15 mouse cellular contexts compared by ENCODE assay signal in genomic region chr3:123176366-123177334, GRCm38 (mm10). TPM values are rescaled to one million over a fixed set of nuclear protein-coding genes. Genes with fewer than 3 reads are reported as not detected.
DNase-seq lines count a peak whose midpoint lies in the region; ATAC-seq lines count a peak whose summit lies in the region.
"Had no signal": no experiment of that assay in that cellular context is flagged by ENCODE, and none has a peak within 500 bp of the region (broad histone marks: within the 10 kb centered on the region; RNA-seq: fewer than 3 reads in every experiment).

No protein-coding gene starts in this region.

- no peaks in the 10 kb centered on the region for H3K36me3 ChIP-seq in kidney, embryonic 15.5 days
- no peaks in the 10 kb centered on the region for H3K36me3 ChIP-seq in intestine, embryonic 15.5 days
- no peaks in the 10 kb centered on the region for H3K36me3 ChIP-seq in stomach, embryonic 14.5 days (ENCODE audit: control insufficient read depth, insufficient read depth, low read length)
- H3K36me3 ChIP-seq: hindbrain, embryonic 10.5 days; limb, embryonic 15.5 days; lung, embryonic 15.5 days had no signal

- no peak for ATAC-seq in CD4-positive, CD25-positive, alpha-beta regulatory T cell, adult 4 months
- ATAC-seq in kidney, embryonic 15.5 days (replicated peaks; ENCODE audit: low FRiP score): no peak
- peak; percentile 37; the same call in 1 of the 2 replicates for ATAC-seq in intestine, embryonic 15.5 days
- ATAC-seq in stomach, embryonic 14.5 days (ENCODE audit: insufficient number of reproducible peaks, insufficient read depth, low FRiP score, low read depth): no peak
- ATAC-seq: forebrain, embryonic 13.5 days had no signal

- peak; percentile 36 for DNase-seq in CD4-positive, CD25-positive, alpha-beta regulatory T cell, adult 2 months (ENCODE audit: low read depth, low spot score)
- no peak for DNase-seq in kidney, postnatal 36 days
- no peak for DNase-seq in thymus, postnatal 0 days (ENCODE audit: low spot score)
- DNase-seq in urinary bladder, adult 2 months (ENCODE audit: low spot score): no peak
- DNase-seq: adrenal gland, postnatal 36 days; thymus, adult 18-20 months had no signal

- 64% methylated on average over 19 of the region's 19 CpGs for WGBS in kidney, embryonic 15.5 days
- WGBS in intestine, embryonic 15.5 days: 46% methylated on average over 19 of the region's 19 CpGs
- WGBS in stomach, embryonic 14.5 days: 46% methylated on average over 19 of the region's 19 CpGs

- peaks cover 25% of the 10 kb centered on the region for H3K4me1 ChIP-seq in kidney, embryonic 15.5 days
- peaks cover 16% of the 10 kb centered on the region for H3K4me1 ChIP-seq in intestine, embryonic 15.5 days (replicated peaks)
- peaks cover 23% of the 10 kb centered on the region for H3K4me1 ChIP-seq in stomach, embryonic 14.5 days (ENCODE audit: control insufficient read depth, insufficient read depth, low read length)
- H3K4me1 ChIP-seq: forebrain, embryonic 13.5 days had no signal

- no peaks in the 10 kb centered on the region for H3K27me3 ChIP-seq in kidney, embryonic 15.5 days
- H3K27me3 ChIP-seq in intestine, embryonic 15.5 days (replicated peaks): no peaks in the 10 kb centered on the region
- no peaks in the 10 kb centered on the region for H3K27me3 ChIP-seq in stomach, embryonic 14.5 days (ENCODE audit: control insufficient read depth, insufficient read depth, low read length)
- H3K27me3 ChIP-seq: forebrain, embryonic 13.5 days; limb, embryonic 15.5 days; lung, embryonic 15.5 days had no signal

- no peak overlapping the region for H3K9ac ChIP-seq in kidney, embryonic 15.5 days
- no peak overlapping the region for H3K9ac ChIP-seq in intestine, embryonic 15.5 days
- H3K9ac ChIP-seq in stomach, embryonic 14.5 days (replicated peaks; ENCODE audit: low read depth, low read length): no peak overlapping the region; the same call in 1 of the 2 replicates
- H3K9ac ChIP-seq: forebrain, embryonic 13.5 days; limb, embryonic 15.5 days; lung, embryonic 15.5 days had no signal

- H3K4me3 ChIP-seq in kidney, embryonic 15.5 days (replicated peaks): no peak overlapping the region
- H3K4me3 ChIP-seq in intestine, embryonic 15.5 days (replicated peaks): no peak overlapping the region
- H3K4me3 ChIP-seq in stomach, embryonic 14.5 days (ENCODE audit: low read depth, low read length): no peak overlapping the region
- H3K4me3 ChIP-seq: forebrain, embryonic 13.5 days; hindbrain, embryonic 10.5 days; limb, embryonic 15.5 days; lung, embryonic 15.5 days had no signal

- 0 out of 2 replicates have a peak overlapping the region, but pooled peaks have one; percentile 39 for H3K27ac ChIP-seq in kidney, embryonic 15.5 days
- H3K27ac ChIP-seq in intestine, embryonic 15.5 days: peak overlapping the region; percentile 56
- peak overlapping the region; percentile 84 for H3K27ac ChIP-seq in stomach, embryonic 14.5 days (ENCODE audit: low read length)
- H3K27ac ChIP-seq: forebrain, embryonic 13.5 days; hindbrain, embryonic 10.5 days; limb, embryonic 15.5 days; lung, embryonic 15.5 days had no signal

- H3K9me3 ChIP-seq in kidney, embryonic 15.5 days (replicated peaks): no peaks in the 10 kb centered on the region
- no peaks in the 10 kb centered on the region for H3K9me3 ChIP-seq in intestine, embryonic 15.5 days
- no peaks in the 10 kb centered on the region for H3K9me3 ChIP-seq in stomach, embryonic 14.5 days (ENCODE audit: control insufficient read depth, low read depth, low read length)
- H3K9me3 ChIP-seq: forebrain, embryonic 13.5 days; hindbrain, embryonic 10.5 days; limb, embryonic 15.5 days; lung, embryonic 15.5 days had no signal

- no peak overlapping the region for H3K4me2 ChIP-seq in kidney, embryonic 15.5 days
- H3K4me2 ChIP-seq in intestine, embryonic 15.5 days (replicated peaks): no peak overlapping the region
- no peak overlapping the region for H3K4me2 ChIP-seq in stomach, embryonic 14.5 days (replicated peaks; ENCODE audit: low read depth, low read length)
- H3K4me2 ChIP-seq: forebrain, embryonic 13.5 days; limb, embryonic 15.5 days; lung, embryonic 15.5 days; midbrain, embryonic 11.5 days had no signal

RNA-seq across cellular contexts. Expression of gene Synpo2, which starts 59.3 kb away (rescaled TPM):
- polyA plus RNA-seq in CD4-positive, CD25-positive, alpha-beta regulatory T cell, adult 4 months (2017; shearing (Covaris generic)): under 1 TPM in 1 of 2 experiments, not detected in 1; 0.05 TPM
- 8.3 and 11.5 TPM in 2 replicates for polyA plus RNA-seq in kidney, embryonic 15.5 days (2015; fragmentation: Nextera tagmentation; extraction: Ambion mirVana)
- polyA plus RNA-seq in intestine, embryonic 15.5 days (2015; fragmentation: Nextera tagmentation; extraction: Ambion mirVana): 31.2 and 36.8 TPM in 2 replicates
- polyA plus RNA-seq in stomach, embryonic 14.5 days (2014; fragmentation: Nextera tagmentation; extraction: Ambion mirVana): 39.9 and 43.6 TPM in 2 replicates
- polyA plus RNA-seq in thymus, postnatal 0 days (2015; fragmentation: Nextera tagmentation; extraction: Ambion mirVana): 2.3 and 3.3 TPM in 2 replicates
- 240 and 396 TPM in 2 replicates for polyA plus RNA-seq in urinary bladder, adult 2 months (2012; rRNA removed)
